Mouse (Mus musculus) G1E (cell line): ENCODE results near the gene Sugct.
"Not testable (repeated sequence)": the region's sequence is repeated elsewhere in the genome, so short reads cannot be mapped to it uniquely, and the experiment has no call there.

Source experiments
- CTCF ChIP-seq: IDR thresholded peaks from 2 replicates; pipeline ENCODE4 v1.5.1; 2012; ENCODE audit warnings: low read depth, low read length, inconsistent platforms, mixed read lengths
- POLR2AphosphoS5 ChIP-seq: IDR thresholded peaks from 2 replicates; pipeline ENCODE4 v1.6.1; 2012; ENCODE audit warnings: low read depth, low read length, inconsistent platforms; ENCODE audit not compliant: insufficient replicate concordance

GRCm38 (mm10) chr13:16830291-16830690 lies 865.1 kb downstream of the Sugct start:
- not testable (repeated sequence) for TF ChIP-seq CTCF, POLR2AphosphoS5
